Mouse (Mus musculus) thymus, adult 2 months (tissue): ENCODE data around the gene Gm20388. TPM values are rescaled to one million over a fixed set of nuclear protein-coding genes. Genes with fewer than 3 reads are reported as not detected.

ENCODE experiments used
- DNase-seq: peaks from one replicate; pipeline ENCODE4 v3.0.0; 2021
- H3K27ac ChIP-seq: fragments of 200-500 bp; 2 replicates; pipeline ENCODE4 v1.5.1; 2012; ENCODE audit warnings: low read length, control low read depth; ENCODE audit not compliant: control insufficient read depth, insufficient read depth
- H3K27me3 ChIP-seq: fragments of 200-500 bp; 2 replicates; pipeline ENCODE4 v1.6.1; 2012; ENCODE audit warnings: mild to moderate bottlenecking, low read length, moderate library complexity, mixed read lengths; ENCODE audit not compliant: control insufficient read depth, insufficient read depth
- H3K36me3 ChIP-seq: fragments of 200-500 bp; 2 replicates; pipeline ENCODE4 v1.6.1; 2012; ENCODE audit warnings: mild to moderate bottlenecking, low read length, moderate library complexity; ENCODE audit not compliant: control insufficient read depth, insufficient read depth
- H3K4me1 ChIP-seq: fragments of 200-500 bp; replicated peaks from 2 replicates; pipeline ENCODE4 v1.6.1; 2012; ENCODE audit warnings: low read length; ENCODE audit not compliant: control insufficient read depth, insufficient read depth
- H3K4me3 ChIP-seq: fragments of 200-500 bp; 2 replicates; pipeline ENCODE4 v1.5.1; 2012; ENCODE audit warnings: mild to moderate bottlenecking, low read length, control low read depth, moderate library complexity; ENCODE audit not compliant: control insufficient read depth, insufficient read depth
- CTCF ChIP-seq: fragments of 200-500 bp; IDR thresholded peaks from 2 replicates; pipeline ENCODE4 v1.5.1; 2012; ENCODE audit warnings: mild to moderate bottlenecking, control low read depth, low read length, moderate library complexity, borderline replicate concordance; ENCODE audit not compliant: control insufficient read depth, poor library complexity, insufficient read depth; ENCODE audit errors: extremely low read depth
- POLR2A ChIP-seq: fragments of 200-500 bp; IDR thresholded peaks from 2 replicates; pipeline ENCODE4 v1.6.1; 2012; ENCODE audit warnings: mild to moderate bottlenecking, low read length, control low read depth, moderate library complexity; ENCODE audit not compliant: control insufficient read depth, poor library complexity, insufficient read depth; ENCODE audit errors: extremely low read depth
- WGBS: fragments of 180-500 bp; shearing (Covaris S2); methylation state at CpG from one replicate; pipeline ENCODE4 v1.1.7; 2018; 5-methylcytosine and 5-hydroxymethylcytosine counted together
- polyA plus RNA-seq: library from polyadenylated mRNA; depleted of rRNA; stranded (reverse); fragments of >200 nt; gene quantifications from 2 replicates; pipeline ENCODE4 v1.2.3, GENCODE M21; 2012

Gene Gm20388
- polyA plus RNA-seq, 1 experiment, result 103 TPM

DNA sequence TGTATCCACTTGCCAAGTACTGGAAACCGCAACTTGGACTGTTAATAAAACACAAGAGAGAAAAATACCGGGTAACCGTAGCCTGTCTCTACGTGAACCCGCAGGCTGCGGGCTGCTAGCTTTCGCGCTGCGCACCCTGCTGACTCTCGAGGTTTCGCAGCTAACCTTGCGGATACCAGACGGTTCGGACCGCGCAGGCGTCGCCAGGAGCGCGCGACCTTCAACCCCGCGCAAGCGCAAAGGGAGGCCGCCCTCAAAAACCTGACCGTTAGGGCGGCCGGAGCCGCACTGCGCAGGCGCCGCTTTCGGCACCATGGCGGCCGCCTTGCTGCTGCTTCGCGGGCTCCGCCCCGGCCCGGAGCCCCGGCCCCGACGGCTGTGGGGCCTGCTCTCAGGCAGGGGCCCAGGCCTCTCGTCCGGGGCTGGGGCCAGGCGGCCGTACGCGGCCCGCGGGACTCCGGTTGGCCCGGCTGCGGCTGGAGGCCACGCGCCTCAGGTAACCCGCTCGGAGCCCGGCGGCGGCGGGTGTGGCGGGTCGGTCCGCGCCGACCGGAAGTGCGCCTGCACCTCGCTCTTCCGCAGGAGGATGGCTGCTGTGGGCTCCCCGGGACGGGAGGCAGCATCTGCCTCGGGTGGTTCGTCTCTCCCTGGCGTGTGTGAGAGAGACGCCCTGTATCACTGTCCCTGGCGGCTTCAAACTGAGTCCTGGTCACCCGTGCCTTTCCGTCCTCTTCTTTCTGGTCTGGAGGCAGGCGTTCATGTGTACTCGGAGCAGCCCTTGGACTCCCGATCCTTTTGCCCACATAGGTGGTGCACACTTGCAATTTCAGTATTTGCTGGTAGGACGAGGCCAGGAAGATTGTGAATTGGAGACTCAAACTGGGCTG is 3154.8 kb downstream of the Gm20388 start:
- TF ChIP-seq POLR2A, result peak; percentile 94
- peak; percentile 73; the same call in 1 of the 2 replicates for TF ChIP-seq CTCF
- peak overlapping the region; percentile 82 for H3K4me3 ChIP-seq
- peaks cover 7% of the 10 kb centered on the region for H3K4me1 ChIP-seq
- peak overlapping the region; percentile 72 for H3K27ac ChIP-seq
- peak; percentile 95 for DNase-seq
- WGBS, result under 1% methylated on average over 84 of the region's 84 CpGs
- no peaks in the 10 kb centered on the region for H3K27me3 ChIP-seq
- no peaks in the 10 kb centered on the region for H3K36me3 ChIP-seq

DNA sequence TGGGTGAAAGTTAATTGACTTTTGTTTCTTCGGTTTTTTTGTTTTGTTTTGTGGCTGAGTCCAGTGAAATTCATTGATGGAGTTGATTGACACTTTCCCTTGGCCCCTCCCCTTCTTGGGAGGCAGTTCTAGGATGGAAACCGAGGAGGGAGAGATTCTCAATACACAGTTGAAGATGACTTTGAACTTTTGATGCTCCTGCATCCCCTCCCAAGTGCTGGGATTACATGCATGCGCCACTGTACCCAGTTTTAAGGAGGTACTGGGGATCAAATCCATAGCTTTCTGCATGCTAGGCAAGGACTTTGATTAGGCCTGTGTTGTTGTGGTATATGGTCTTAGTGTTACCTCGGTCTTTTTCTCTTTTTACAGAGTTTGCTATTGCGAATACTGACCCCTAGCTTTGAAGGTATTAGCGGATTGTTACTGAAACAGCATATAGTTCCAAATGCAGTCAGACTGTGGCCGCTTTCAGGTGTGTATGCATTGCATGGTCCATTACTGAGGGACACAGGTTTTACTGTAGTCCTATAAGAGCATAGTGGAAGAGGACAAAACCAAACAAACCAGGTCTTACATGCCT is 3155.6 kb downstream of the Gm20388 start:
- Histone ChIP-seq H3K27me3 (no peaks in the 10 kb centered on the region), H3K27ac (peak overlapping the region; percentile 59), H3K4me3 (peak overlapping the region; percentile 82), H3K4me1 (peaks cover 7% of the 10 kb centered on the region), H3K36me3 (0 out of 2 replicates have a peak, but pooled peaks cover under 1% of the 10 kb centered on the region)
- no peak for DNase-seq
- WGBS, result 30% methylated on average over 7 of the region's 7 CpGs
- TF ChIP-seq CTCF (no peak), POLR2A (no peak)

DNA sequence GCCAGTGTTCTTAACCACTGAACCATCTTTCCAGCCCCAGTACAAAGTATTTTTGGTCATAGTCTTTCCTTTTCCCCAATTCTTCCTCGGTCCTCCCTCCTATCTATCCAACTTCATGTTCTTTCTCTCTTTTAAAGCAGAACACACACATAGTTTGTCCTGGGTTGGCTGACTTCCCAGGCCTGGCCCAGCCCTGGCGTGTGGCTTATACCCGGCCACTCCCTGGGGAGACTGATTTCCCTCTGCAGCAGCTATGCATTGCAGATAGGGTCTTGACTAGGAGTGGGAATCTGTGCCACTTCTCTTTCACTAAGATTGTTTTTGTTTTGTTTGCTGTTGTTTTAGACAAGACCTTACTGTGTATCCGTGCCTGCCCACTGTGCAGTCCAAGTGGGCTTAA is 3160.5 kb downstream of the Gm20388 start:
- WGBS, result 92% methylated on average over 4 of the region's 4 CpGs
- no peak for DNase-seq
- no peak overlapping the region for H3K27ac ChIP-seq

DNA sequence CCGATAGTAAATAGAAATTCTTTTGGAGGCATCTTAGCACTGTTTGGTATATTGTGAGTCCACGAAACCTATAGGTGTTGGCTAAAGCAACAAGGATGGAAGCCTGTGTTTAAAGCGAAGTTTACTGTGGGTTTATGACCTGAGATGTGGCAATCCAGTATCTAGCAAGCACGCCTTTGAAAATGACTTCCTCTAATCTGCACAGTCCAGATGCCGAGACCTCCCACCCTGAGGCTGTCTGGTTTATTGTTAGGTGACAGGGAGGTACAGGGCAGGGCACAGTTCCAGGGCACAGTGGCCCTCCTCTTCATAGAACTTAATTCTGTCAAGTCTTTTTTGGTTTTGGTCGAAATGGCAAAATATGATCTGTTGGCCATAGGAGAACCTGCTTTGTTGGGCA is 3166.6 kb downstream of the Gm20388 start:
- H3K27ac ChIP-seq, result no peak overlapping the region
- WGBS, result 93% methylated on average over 6 of the region's 6 CpGs
- no peak overlapping the region for H3K4me3 ChIP-seq
- no peak for TF ChIP-seq CTCF
- no peak for TF ChIP-seq POLR2A
- no peak for DNase-seq
- H3K27me3 ChIP-seq, result no peaks in the 10 kb centered on the region
- no peaks in the 10 kb centered on the region for H3K4me1 ChIP-seq
- peaks cover 49% of the 10 kb centered on the region for H3K36me3 ChIP-seq

More for the DNA sequence above, 3160.5 kb downstream of the Gm20388 start:
- Histone ChIP-seq H3K36me3 (peaks cover 15% of the 10 kb centered on the region), H3K4me1 (no peaks in the 10 kb centered on the region; the same call in 1 of the 2 replicates), H3K4me3 (no peak overlapping the region), H3K27me3 (no peaks in the 10 kb centered on the region)
- no peak for TF ChIP-seq POLR2A
- no peak for TF ChIP-seq CTCF

DNA sequence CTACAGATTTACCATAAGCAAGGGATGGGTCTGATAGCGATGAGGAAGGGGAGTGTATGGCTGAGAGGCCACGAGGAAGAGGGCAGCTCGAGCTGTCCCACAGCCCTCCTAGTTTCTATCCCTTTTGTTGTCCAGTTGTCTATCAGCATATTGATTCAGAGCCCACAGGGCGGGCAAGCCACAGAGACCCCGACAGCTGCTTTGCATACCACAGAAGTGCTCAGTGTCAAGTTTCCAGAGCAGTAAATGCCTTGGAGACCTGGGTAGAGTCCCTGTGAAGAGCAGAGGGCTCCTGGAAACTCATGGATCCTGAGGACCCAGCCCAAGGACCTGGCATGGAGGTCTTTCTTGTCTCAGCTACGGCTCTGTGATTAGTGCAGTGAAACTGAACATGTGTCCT is 3172.4 kb downstream of the Gm20388 start:
- Histone ChIP-seq H3K4me3 (no peak overlapping the region), H3K27me3 (no peaks in the 10 kb centered on the region), H3K4me1 (no peaks in the 10 kb centered on the region), H3K27ac (no peak overlapping the region), H3K36me3 (peaks cover 49% of the 10 kb centered on the region)
- TF ChIP-seq CTCF (no peak), POLR2A (no peak)
- 93% methylated on average over 6 of the region's 6 CpGs for WGBS
- DNase-seq, result no peak

DNA sequence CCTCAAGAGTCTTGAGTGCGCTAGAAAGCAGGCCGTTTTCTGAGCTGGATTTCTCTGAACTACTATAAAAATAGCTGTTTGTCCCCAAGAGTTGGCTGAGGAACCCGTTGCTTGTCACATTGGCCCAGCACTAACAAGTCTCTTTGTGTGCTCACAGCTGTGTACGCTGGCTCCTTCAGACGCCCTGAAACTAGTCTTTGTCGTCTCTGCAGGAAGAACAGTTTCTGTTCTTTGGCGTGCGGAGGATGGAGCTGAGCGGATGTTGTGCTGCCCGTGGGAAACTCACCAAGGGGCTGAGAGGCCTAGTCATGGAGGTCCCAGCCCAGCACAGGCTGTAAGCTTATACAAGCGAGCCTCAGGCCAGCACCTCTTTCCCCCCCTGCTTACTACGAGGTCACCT is 3173.0 kb downstream of the Gm20388 start:
- Histone ChIP-seq H3K27me3 (no peaks in the 10 kb centered on the region), H3K27ac (no peak overlapping the region), H3K4me1 (no peaks in the 10 kb centered on the region), H3K36me3 (peaks cover 53% of the 10 kb centered on the region), H3K4me3 (no peak overlapping the region)
- no peak for DNase-seq
- 97% methylated on average over 12 of the region's 12 CpGs for WGBS
- TF ChIP-seq POLR2A (no peak), CTCF (no peak)

DNA sequence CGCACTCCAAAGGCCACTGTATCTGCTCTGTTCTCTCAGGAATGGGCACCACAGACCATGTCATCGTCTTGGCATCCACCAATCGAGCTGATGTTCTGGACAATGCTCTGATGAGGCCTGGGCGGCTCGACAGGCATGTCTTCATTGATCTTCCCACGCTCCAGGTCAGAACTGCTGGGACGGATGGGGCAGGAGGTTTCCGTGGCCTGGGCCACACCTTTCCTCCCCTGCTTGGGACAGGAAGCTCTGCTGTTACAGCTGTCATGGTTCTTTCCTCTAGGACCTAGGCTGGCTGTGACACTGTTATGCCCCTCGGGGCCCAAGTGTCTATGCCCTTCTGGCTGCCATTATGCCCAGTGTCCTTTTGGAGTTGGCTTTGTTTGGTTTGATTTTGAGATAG is 3176.6 kb downstream of the Gm20388 start:
- TF ChIP-seq POLR2A (no peak), CTCF (no peak)
- WGBS, result 96% methylated on average over 9 of the region's 9 CpGs
- DNase-seq, result no peak

More for the DNA sequence above, 3176.6 kb downstream of the Gm20388 start:
- H3K4me1 ChIP-seq, result no peaks in the 10 kb centered on the region
- H3K4me3 ChIP-seq, result no peak overlapping the region
- H3K36me3 ChIP-seq, result peaks cover 57% of the 10 kb centered on the region
- no peak overlapping the region for H3K27ac ChIP-seq
- no peaks in the 10 kb centered on the region for H3K27me3 ChIP-seq
